Mouse (Mus musculus): ENCODE data around the gene Gpr153. TPM values are rescaled to one million over a fixed set of nuclear protein-coding genes. Genes with fewer than 3 reads are reported as not detected.
A peak's percentile ranks its signal among the peaks of the same experiment; 100 is the strongest.

The Gpr153 gene
- polyA plus RNA-seq, 1 experiment, result 29.9 TPM

DNA sequence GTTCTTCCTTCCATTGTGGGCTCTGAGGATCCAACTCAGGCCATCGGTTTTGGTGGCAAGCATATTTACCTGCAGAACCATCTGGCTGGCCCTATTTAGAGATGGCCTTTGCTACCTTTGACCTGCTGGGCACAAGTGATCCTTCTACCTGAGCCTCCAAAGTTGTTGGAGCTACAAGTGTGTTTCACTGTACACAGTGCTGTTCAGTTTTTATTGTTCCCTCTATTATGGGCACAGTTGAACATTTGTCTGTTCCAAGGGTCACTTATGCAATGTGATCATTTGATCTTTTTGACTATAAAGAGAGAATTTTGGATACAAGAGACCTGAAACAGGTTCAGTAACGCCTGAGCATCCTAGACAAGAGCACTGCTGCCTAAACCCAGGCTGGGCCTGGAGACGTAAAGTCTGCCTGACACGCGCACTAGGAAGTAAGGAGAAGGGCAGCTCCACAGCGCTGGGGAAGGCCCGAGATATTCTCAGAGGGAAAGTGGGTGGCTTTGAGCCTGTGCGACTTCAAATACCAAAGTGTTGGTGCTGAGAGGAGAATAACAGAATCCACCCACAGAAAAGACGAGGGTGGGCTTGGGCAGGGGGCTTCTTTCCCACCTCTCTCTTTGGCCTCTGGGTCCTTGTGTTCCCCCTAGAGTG is 30.7 kb upstream of the Gpr153 start:
- Histone ChIP-seq H3K27ac (ENCODE audit: insufficient read depth, low read length) (no peak overlapping the region), H3K4me3 (replicated peaks; ENCODE audit: insufficient read depth, low read depth, low read length) (no peak overlapping the region), H3K4me1 (ENCODE audit: control insufficient read depth, insufficient read depth, low read length) (peaks cover 59% of the 10 kb centered on the region), H3K27me3 (ENCODE audit: control insufficient read depth, insufficient read depth, low read length) (no peaks in the 10 kb centered on the region)
- no peak for DNase-seq
- TF ChIP-seq POLR2A (IDR thresholded peaks at IDR 0.05; ENCODE audit: borderline replicate concordance, insufficient read depth, low read length) (no peak), CTCF (IDR thresholded peaks at IDR 0.05; ENCODE audit: borderline replicate concordance, insufficient read depth, low read depth, low read length) (no peak)
- 92% methylated on average over 9 of the region's 9 CpGs for WGBS

GRCm38 (mm10) chr4:152243969-152244368 is 30.1 kb upstream of the Gpr153 start:
- DNase-seq, result peak; percentile 72 to 77
- no peak for TF ChIP-seq CTCF (IDR thresholded peaks at IDR 0.05; ENCODE audit: borderline replicate concordance, insufficient read depth, low read depth, low read length)
- TF ChIP-seq POLR2A (IDR thresholded peaks at IDR 0.05; ENCODE audit: borderline replicate concordance, insufficient read depth, low read length), result no peak
- H3K27ac ChIP-seq (ENCODE audit: insufficient read depth, low read length), result peak overlapping the region; percentile 83
- 34% methylated on average over 8 of the region's 8 CpGs for WGBS
- peaks cover 59% of the 10 kb centered on the region for H3K4me1 ChIP-seq (ENCODE audit: control insufficient read depth, insufficient read depth, low read length)
- no peaks in the 10 kb centered on the region for H3K27me3 ChIP-seq (ENCODE audit: control insufficient read depth, insufficient read depth, low read length)
- no peak overlapping the region for H3K4me3 ChIP-seq (replicated peaks; ENCODE audit: insufficient read depth, low read depth, low read length)

DNA sequence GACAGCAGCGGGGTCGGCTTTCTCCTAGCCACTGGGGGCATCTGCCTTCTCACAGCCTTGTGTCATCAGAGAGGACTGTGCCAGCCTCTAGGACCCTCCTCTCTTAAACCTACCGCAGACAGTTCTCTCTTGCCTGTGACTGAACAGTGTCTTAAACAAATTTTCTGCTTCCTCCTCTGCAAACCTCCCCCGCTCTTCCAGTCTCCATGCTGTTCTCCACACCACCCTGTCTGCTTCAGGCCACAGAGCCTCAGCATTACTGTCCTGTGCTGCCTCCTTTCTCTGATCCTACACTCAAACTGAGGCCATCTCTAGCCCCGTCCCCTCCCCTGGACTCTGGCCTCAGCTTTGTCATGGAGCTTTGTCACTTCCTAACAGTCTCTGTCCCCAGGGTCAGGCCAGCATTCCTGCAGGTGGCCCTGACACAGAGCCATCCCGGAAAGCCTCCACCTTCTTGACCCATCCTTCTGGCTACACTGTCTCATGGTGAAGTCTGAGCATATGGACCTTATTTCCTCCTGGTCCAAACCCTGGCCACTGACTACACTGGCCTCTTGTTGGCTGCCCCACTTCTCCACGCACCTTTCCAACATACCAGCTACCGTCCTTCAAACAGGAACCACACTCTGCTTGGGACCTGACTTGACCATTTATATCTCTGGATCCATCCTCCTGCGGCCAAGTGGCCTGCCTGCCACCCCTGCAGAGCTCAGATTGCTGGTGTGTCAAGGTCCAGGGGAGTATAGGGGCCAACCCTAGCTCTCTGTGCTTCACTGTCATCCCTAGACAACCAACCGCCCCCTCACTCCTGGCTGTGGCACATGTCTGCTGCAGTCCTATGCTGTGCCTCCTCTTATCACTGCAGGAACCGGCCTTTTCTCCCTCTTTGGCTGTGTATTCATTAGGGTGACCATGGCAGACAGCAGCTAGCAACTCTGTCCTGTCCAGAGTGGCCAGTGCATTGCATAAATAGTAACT is 29.2 kb upstream of the Gpr153 start:
- peaks cover 59% of the 10 kb centered on the region for H3K4me1 ChIP-seq (ENCODE audit: control insufficient read depth, insufficient read depth, low read length)
- WGBS, result 29% methylated on average over 11 of the region's 11 CpGs
- TF ChIP-seq CTCF (IDR thresholded peaks at IDR 0.05; ENCODE audit: borderline replicate concordance, insufficient read depth, low read depth, low read length) (no peak), POLR2A (IDR thresholded peaks at IDR 0.05; ENCODE audit: borderline replicate concordance, insufficient read depth, low read length) (no peak)
- peak overlapping the region; percentile 83 for H3K27ac ChIP-seq (ENCODE audit: insufficient read depth, low read length)
- peak; percentile 50 to 64 for DNase-seq
- H3K27me3 ChIP-seq (ENCODE audit: control insufficient read depth, insufficient read depth, low read length), result no peaks in the 10 kb centered on the region
- no peak overlapping the region for H3K4me3 ChIP-seq (replicated peaks; ENCODE audit: insufficient read depth, low read depth, low read length)

GRCm38 (mm10) chr4:152246011-152246410 is 28.0 kb upstream of the Gpr153 start:
- peaks cover 51% of the 10 kb centered on the region for H3K4me1 ChIP-seq (ENCODE audit: control insufficient read depth, insufficient read depth, low read length)
- no peak overlapping the region; the same call in 1 of the 2 replicates for H3K27ac ChIP-seq (ENCODE audit: insufficient read depth, low read length)
- TF ChIP-seq CTCF (IDR thresholded peaks at IDR 0.05; ENCODE audit: borderline replicate concordance, insufficient read depth, low read depth, low read length), result no peak
- 21% methylated on average over 6 of the region's 6 CpGs for WGBS
- DNase-seq, result no peak
- H3K27me3 ChIP-seq (ENCODE audit: control insufficient read depth, insufficient read depth, low read length), result no peaks in the 10 kb centered on the region
- no peak overlapping the region for H3K4me3 ChIP-seq (replicated peaks; ENCODE audit: insufficient read depth, low read depth, low read length)

GRCm38 (mm10) chr4:152247195-152247594 is 26.8 kb upstream of the Gpr153 start:
- H3K27ac ChIP-seq (ENCODE audit: insufficient read depth, low read length), result peak overlapping the region; percentile 3; the same call in 1 of the 2 replicates
- no peak for TF ChIP-seq POLR2A (IDR thresholded peaks at IDR 0.05; ENCODE audit: borderline replicate concordance, insufficient read depth, low read length)
- no peak for TF ChIP-seq CTCF (IDR thresholded peaks at IDR 0.05; ENCODE audit: borderline replicate concordance, insufficient read depth, low read depth, low read length)
- H3K4me3 ChIP-seq (replicated peaks; ENCODE audit: insufficient read depth, low read depth, low read length), result no peak overlapping the region
- no peaks in the 10 kb centered on the region for H3K27me3 ChIP-seq (ENCODE audit: control insufficient read depth, insufficient read depth, low read length)
- no peak for DNase-seq
- H3K4me1 ChIP-seq (ENCODE audit: control insufficient read depth, insufficient read depth, low read length), result peaks cover 41% of the 10 kb centered on the region
- WGBS, result 76% methylated on average over 3 of the region's 3 CpGs

- no peak for DNase-seq
- Histone ChIP-seq H3K4me1 (ENCODE audit: control insufficient read depth, insufficient read depth, low read length) (peaks cover 22% of the 10 kb centered on the region), H3K27me3 (ENCODE audit: control insufficient read depth, insufficient read depth, low read length) (no peaks in the 10 kb centered on the region), H3K4me3 (replicated peaks; ENCODE audit: insufficient read depth, low read depth, low read length) (no peak overlapping the region), H3K27ac (ENCODE audit: insufficient read depth, low read length) (no peak overlapping the region)
- TF ChIP-seq POLR2A (IDR thresholded peaks at IDR 0.05; ENCODE audit: borderline replicate concordance, insufficient read depth, low read length) (no peak), CTCF (IDR thresholded peaks at IDR 0.05; ENCODE audit: borderline replicate concordance, insufficient read depth, low read depth, low read length) (no peak)
- WGBS, result 86% methylated on average over 6 of the region's 6 CpGs
Measured at GRCm38 (mm10) chr4:152250615-152251014, 23.4 kb upstream of the Gpr153 start.

DNA sequence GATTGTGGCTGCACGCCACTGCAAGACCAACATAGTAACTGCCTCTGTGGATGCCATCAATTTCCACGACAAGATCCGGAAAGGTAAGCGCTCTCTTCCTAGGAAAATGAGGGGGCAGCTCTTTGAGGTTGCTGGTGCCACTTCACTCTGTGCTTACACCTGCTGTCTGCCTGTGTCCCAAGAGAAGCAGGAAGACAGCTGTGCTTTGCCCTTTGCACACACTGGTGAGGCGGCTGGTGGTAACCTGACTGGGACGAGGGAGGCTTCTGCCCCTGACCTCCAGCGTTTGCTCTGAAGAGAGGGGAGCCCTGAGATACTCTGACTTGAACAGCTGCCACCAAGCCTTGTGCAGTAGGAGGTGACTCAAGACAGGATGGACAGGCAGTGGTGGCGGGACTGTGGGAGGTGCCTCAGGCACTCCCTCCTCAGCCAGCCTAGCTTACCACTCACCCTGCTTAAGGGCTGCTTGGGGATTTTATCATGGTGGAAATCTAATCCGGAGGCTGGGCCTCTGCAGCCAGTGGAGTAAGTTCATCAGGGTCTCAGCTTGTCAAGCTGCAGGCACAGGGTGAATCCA is 20.8 kb upstream of the Gpr153 start:
- TF ChIP-seq CTCF (IDR thresholded peaks at IDR 0.05; ENCODE audit: borderline replicate concordance, insufficient read depth, low read depth, low read length) (no peak), POLR2A (IDR thresholded peaks at IDR 0.05; ENCODE audit: borderline replicate concordance, insufficient read depth, low read length) (no peak)
- H3K4me3 ChIP-seq (replicated peaks; ENCODE audit: insufficient read depth, low read depth, low read length), result no peak overlapping the region
- no peaks in the 10 kb centered on the region for H3K27me3 ChIP-seq (ENCODE audit: control insufficient read depth, insufficient read depth, low read length)
- WGBS, result 71% methylated on average over 9 of the region's 9 CpGs
- no peak overlapping the region for H3K27ac ChIP-seq (ENCODE audit: insufficient read depth, low read length)
- no peak for DNase-seq
- H3K4me1 ChIP-seq (ENCODE audit: control insufficient read depth, insufficient read depth, low read length), result peaks cover 34% of the 10 kb centered on the region

Data from cerebellum, adult 2 months (tissue).